ENCODE assay signal across 8 mouse cellular contexts in the genomic region with DNA sequence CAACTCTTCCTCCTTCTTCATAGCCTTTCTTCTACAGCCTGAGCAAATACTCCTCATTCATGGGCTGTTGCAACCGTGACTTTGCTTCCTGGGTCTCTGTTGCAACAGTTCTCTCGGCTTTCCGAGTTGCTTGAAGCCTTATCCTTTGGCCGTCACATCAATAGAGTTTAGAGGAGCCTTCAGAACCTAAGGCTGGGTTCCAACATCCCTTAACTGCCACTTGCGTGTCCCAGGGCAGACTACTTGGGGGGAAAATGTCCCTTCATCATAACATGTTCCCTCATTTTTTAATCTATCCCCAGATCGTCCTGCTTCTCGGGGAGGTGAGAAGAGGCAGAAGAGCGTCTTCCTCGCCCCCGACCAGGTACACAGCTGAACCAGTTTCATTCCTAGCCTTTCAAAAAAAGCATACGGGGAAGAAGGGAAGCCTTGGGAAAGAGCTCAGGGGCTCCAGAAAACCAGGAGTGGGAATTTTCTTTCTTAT. TPM values are rescaled to one million over a fixed set of nuclear protein-coding genes. Genes with fewer than 3 reads are reported as not detected.
DNase-seq lines count a peak whose midpoint lies in the region; ATAC-seq and TF ChIP-seq lines count a peak whose summit lies in the region.

No protein-coding gene starts in this region.

- H3K36me3 ChIP-seq in E14TG2a.4 (ENCODE audit: insufficient read depth, low read length), result peaks cover 23% of the 10 kb centered on the region
- peaks cover 5% of the 10 kb centered on the region for H3K36me3 ChIP-seq in embryonic facial prominence, embryonic 10.5 days (replicated peaks)
- H3K36me3 ChIP-seq in heart, embryonic 15.5 days, result no peaks in the 10 kb centered on the region
- peaks cover 8% of the 10 kb centered on the region for H3K36me3 ChIP-seq in limb, embryonic 10.5 days
- no peaks in the 10 kb centered on the region for H3K36me3 ChIP-seq in stomach, embryonic 15.5 days

- no peaks in the 10 kb centered on the region for H3K9me3 ChIP-seq in E14TG2a.4 (ENCODE audit: low read length)
- H3K9me3 ChIP-seq in embryonic facial prominence, embryonic 10.5 days, result no peaks in the 10 kb centered on the region
- H3K9me3 ChIP-seq in heart, embryonic 15.5 days (replicated peaks), result no peaks in the 10 kb centered on the region
- no peaks in the 10 kb centered on the region for H3K9me3 ChIP-seq in limb, embryonic 10.5 days (replicated peaks)
- no peaks in the 10 kb centered on the region for H3K9me3 ChIP-seq in stomach, embryonic 15.5 days

- H3K4me2 ChIP-seq in heart, embryonic 15.5 days, result peak overlapping the region; percentile 87
- H3K4me2 ChIP-seq in stomach, embryonic 15.5 days, result peak overlapping the region; percentile 79

- peak; percentile 76 for DNase-seq in 3T3-L1 (ENCODE audit: low read depth, low spot score)
- DNase-seq in embryonic facial prominence, embryonic 10.5 days (ENCODE audit: low spot score), result no peak
- DNase-seq in limb, embryonic 10.5 days (ENCODE audit: low spot score), result no peak
- peak; percentile 19 for DNase-seq in mesoderm, embryonic 11.5 days (ENCODE audit: low read depth, low spot score)
- DNase-seq in left cerebral cortex, postnatal 4 days, result no peak

- H3K27me3 ChIP-seq in E14TG2a.4 (ENCODE audit: insufficient read depth, low read length), result no peaks in the 10 kb centered on the region
- no peaks in the 10 kb centered on the region for H3K27me3 ChIP-seq in embryonic facial prominence, embryonic 10.5 days (replicated peaks; ENCODE audit: low read depth, poor library complexity, severe bottlenecking)
- no peaks in the 10 kb centered on the region for H3K27me3 ChIP-seq in heart, embryonic 15.5 days
- no peaks in the 10 kb centered on the region for H3K27me3 ChIP-seq in limb, embryonic 10.5 days (ENCODE audit: low read depth, poor library complexity, severe bottlenecking)
- no peaks in the 10 kb centered on the region for H3K27me3 ChIP-seq in stomach, embryonic 15.5 days (replicated peaks)

- peaks cover 77% of the 10 kb centered on the region for H3K4me1 ChIP-seq in E14TG2a.4 (replicated peaks; ENCODE audit: low read depth, low read length)
- H3K4me1 ChIP-seq in embryonic facial prominence, embryonic 10.5 days, result peaks cover 33% of the 10 kb centered on the region
- peaks cover 23% of the 10 kb centered on the region for H3K4me1 ChIP-seq in heart, embryonic 15.5 days (replicated peaks)
- H3K4me1 ChIP-seq in limb, embryonic 10.5 days, result peaks cover 26% of the 10 kb centered on the region
- H3K4me1 ChIP-seq in stomach, embryonic 15.5 days, result peaks cover 18% of the 10 kb centered on the region

- H3K9ac ChIP-seq in heart, embryonic 15.5 days, result peak overlapping the region; percentile 86
- H3K9ac ChIP-seq in stomach, embryonic 15.5 days, result peak overlapping the region; percentile 84

- ATAC-seq in heart, embryonic 15.5 days (replicated peaks; ENCODE audit: insufficient number of reproducible peaks, insufficient read depth, low FRiP score, low read depth), result no peak
- no peak for ATAC-seq in stomach, embryonic 15.5 days (ENCODE audit: insufficient read depth, low FRiP score, low read depth)

- peak overlapping the region; percentile 95 for H3K4me3 ChIP-seq in E14TG2a.4 (replicated peaks; ENCODE audit: low read length)
- H3K4me3 ChIP-seq in embryonic facial prominence, embryonic 10.5 days, result peak overlapping the region; percentile 80
- peak overlapping the region; percentile 86 for H3K4me3 ChIP-seq in heart, embryonic 15.5 days
- peak overlapping the region; percentile 80 for H3K4me3 ChIP-seq in limb, embryonic 10.5 days
- H3K4me3 ChIP-seq in stomach, embryonic 15.5 days (replicated peaks), result peak overlapping the region; percentile 72

- H3K27ac ChIP-seq in embryonic facial prominence, embryonic 10.5 days (replicated peaks), result peak overlapping the region; percentile 96
- H3K27ac ChIP-seq in heart, embryonic 15.5 days, result peak overlapping the region; percentile 98
- peak overlapping the region; percentile 95 for H3K27ac ChIP-seq in limb, embryonic 10.5 days
- peak overlapping the region; percentile 97 for H3K27ac ChIP-seq in stomach, embryonic 15.5 days

- intact Hi-C loops in left cerebral cortex, postnatal 4 days (cut with DNase I), result loop anchor here (5.0 kb wide), 1 partner anchor 55 kb away; a partner anchor contains a TSS

- under 1% methylated on average over 11 of the region's 11 CpGs for WGBS in embryonic facial prominence, embryonic 10.5 days
- under 1% methylated on average over 11 of the region's 11 CpGs for WGBS in heart, embryonic 15.5 days
- under 1% methylated on average over 11 of the region's 11 CpGs for WGBS in limb, embryonic 10.5 days
- under 1% methylated on average over 11 of the region's 11 CpGs for WGBS in stomach, embryonic 15.5 days

- no peak for TF ChIP-seq CTCF in E14TG2a.4 (conservative IDR thresholded peaks at IDR 0.05; ENCODE audit: low read length)

RNA-seq across cellular contexts. Expression of a gene that starts 0.5 kb away (rescaled TPM):
- 27.3 and 29.1 TPM in 2 replicates for polyA plus RNA-seq in embryonic facial prominence, embryonic 10.5 days (2016; fragmentation: Nextera tagmentation; extraction: Ambion mirVana)
- 23.8 and 26.5 TPM in 2 replicates for polyA plus RNA-seq in heart, embryonic 15.5 days (2015; fragmentation: Nextera tagmentation; extraction: Ambion mirVana)
- 27.7 and 30.5 TPM in 2 replicates for polyA plus RNA-seq in limb, embryonic 10.5 days (2016; fragmentation: Nextera tagmentation; extraction: Ambion mirVana)
- polyA plus RNA-seq in stomach, embryonic 15.5 days (2015; fragmentation: Nextera tagmentation; extraction: Ambion mirVana), result 16.6 and 17.3 TPM in 2 replicates
- 10 to 100 TPM; 63.9 to 69.3 TPM for total RNA-seq in left cerebral cortex, postnatal 4 days (2021)

RNA-seq across cellular contexts. Expression of a gene that starts 1.3 kb away (rescaled TPM):
- polyA plus RNA-seq in embryonic facial prominence, embryonic 10.5 days (2016; fragmentation: Nextera tagmentation; extraction: Ambion mirVana), result 36.3 and 37.1 TPM in 2 replicates
- polyA plus RNA-seq in heart, embryonic 15.5 days (2015; fragmentation: Nextera tagmentation; extraction: Ambion mirVana), result 24.7 and 27.6 TPM in 2 replicates
- polyA plus RNA-seq in limb, embryonic 10.5 days (2016; fragmentation: Nextera tagmentation; extraction: Ambion mirVana), result 25.8 and 33.0 TPM in 2 replicates
- polyA plus RNA-seq in stomach, embryonic 15.5 days (2015; fragmentation: Nextera tagmentation; extraction: Ambion mirVana), result 45.8 and 51.2 TPM in 2 replicates
- total RNA-seq in left cerebral cortex, postnatal 4 days (2021), result 10 to 100 TPM; 29.7 to 32.6 TPM

RNA-seq across cellular contexts. Expression of a gene that starts 24.6 kb away (rescaled TPM):
- 1.3 and 1.4 TPM in 2 replicates for polyA plus RNA-seq in embryonic facial prominence, embryonic 10.5 days (2016; fragmentation: Nextera tagmentation; extraction: Ambion mirVana)
- polyA plus RNA-seq in heart, embryonic 15.5 days (2015; fragmentation: Nextera tagmentation; extraction: Ambion mirVana), result 0.64 and 1.2 TPM in 2 replicates
- 1.2 and 1.6 TPM in 2 replicates for polyA plus RNA-seq in limb, embryonic 10.5 days (2016; fragmentation: Nextera tagmentation; extraction: Ambion mirVana)
- 2.3 and 3.4 TPM in 2 replicates for polyA plus RNA-seq in stomach, embryonic 15.5 days (2015; fragmentation: Nextera tagmentation; extraction: Ambion mirVana)
- 1 to 10 TPM; 1.0 to 1.2 TPM for total RNA-seq in left cerebral cortex, postnatal 4 days (2021)

RNA-seq across cellular contexts. Expression of a gene that starts 31.4 kb away (rescaled TPM):
- polyA plus RNA-seq in embryonic facial prominence, embryonic 10.5 days (2016; fragmentation: Nextera tagmentation; extraction: Ambion mirVana), result 0.99 and 2.0 TPM in 2 replicates
- 0.06 and 0.38 TPM in 2 replicates for polyA plus RNA-seq in heart, embryonic 15.5 days (2015; fragmentation: Nextera tagmentation; extraction: Ambion mirVana)
- polyA plus RNA-seq in limb, embryonic 10.5 days (2016; fragmentation: Nextera tagmentation; extraction: Ambion mirVana), result 0.35 and 0.79 TPM in 2 replicates
- polyA plus RNA-seq in stomach, embryonic 15.5 days (2015; fragmentation: Nextera tagmentation; extraction: Ambion mirVana), result 3.5 and 5.8 TPM in 2 replicates
- total RNA-seq in left cerebral cortex, postnatal 4 days (2021), result under 1 TPM; 0.36 to 0.74 TPM

RNA-seq across cellular contexts. Expression of a gene that starts 32.2 kb away (rescaled TPM):
- 125 TPM in 2 replicates for polyA plus RNA-seq in embryonic facial prominence, embryonic 10.5 days (2016; fragmentation: Nextera tagmentation; extraction: Ambion mirVana)
- polyA plus RNA-seq in heart, embryonic 15.5 days (2015; fragmentation: Nextera tagmentation; extraction: Ambion mirVana), result 120 and 139 TPM in 2 replicates
- polyA plus RNA-seq in limb, embryonic 10.5 days (2016; fragmentation: Nextera tagmentation; extraction: Ambion mirVana), result 131 and 144 TPM in 2 replicates
- polyA plus RNA-seq in stomach, embryonic 15.5 days (2015; fragmentation: Nextera tagmentation; extraction: Ambion mirVana), result 138 and 146 TPM in 2 replicates
- total RNA-seq in left cerebral cortex, postnatal 4 days (2021), result 10 to 100 TPM; 53.4 to 54.4 TPM

Comparison
In these comparisons a context has a peak if more than half of its experiments do, and no peak if none do; other contexts are left out.
1. DNase-seq: peak in 3T3-L1 (single experiment) and mesoderm, embryonic 11.5 days (single experiment); none in embryonic facial prominence, embryonic 10.5 days (single experiment), limb, embryonic 10.5 days (single experiment) and left cerebral cortex, postnatal 4 days (single experiment).
2. Peak in every context shown above with its lines, with median percentiles within 50 percentile points of each other: H3K4me3 ChIP-seq and H3K27ac ChIP-seq.